Mouse (Mus musculus) brain, adult 10 weeks (tissue): Measurements from ENCODE around the gene Gnpda2. TPM values are rescaled to one million over a fixed set of nuclear protein-coding genes. Genes with fewer than 3 reads are reported as not detected.

ENCODE experiments used
- polyA plus RNA-seq: library from polyadenylated mRNA; stranded (reverse); fragments of 350-450 nt; fragmentation: Illumina TruSeq; extraction: RNeasy Lipid Tissue Mini Kit (QIAGEN cat#74804); gene quantifications from one replicate; pipeline ENCODE4 v1.2.3, GENCODE M21; 2015; ENCODE audit warnings: low read depth, low replicate concordance

Gnpda2 gene
- 40.1 TPM for polyA plus RNA-seq

DNA sequence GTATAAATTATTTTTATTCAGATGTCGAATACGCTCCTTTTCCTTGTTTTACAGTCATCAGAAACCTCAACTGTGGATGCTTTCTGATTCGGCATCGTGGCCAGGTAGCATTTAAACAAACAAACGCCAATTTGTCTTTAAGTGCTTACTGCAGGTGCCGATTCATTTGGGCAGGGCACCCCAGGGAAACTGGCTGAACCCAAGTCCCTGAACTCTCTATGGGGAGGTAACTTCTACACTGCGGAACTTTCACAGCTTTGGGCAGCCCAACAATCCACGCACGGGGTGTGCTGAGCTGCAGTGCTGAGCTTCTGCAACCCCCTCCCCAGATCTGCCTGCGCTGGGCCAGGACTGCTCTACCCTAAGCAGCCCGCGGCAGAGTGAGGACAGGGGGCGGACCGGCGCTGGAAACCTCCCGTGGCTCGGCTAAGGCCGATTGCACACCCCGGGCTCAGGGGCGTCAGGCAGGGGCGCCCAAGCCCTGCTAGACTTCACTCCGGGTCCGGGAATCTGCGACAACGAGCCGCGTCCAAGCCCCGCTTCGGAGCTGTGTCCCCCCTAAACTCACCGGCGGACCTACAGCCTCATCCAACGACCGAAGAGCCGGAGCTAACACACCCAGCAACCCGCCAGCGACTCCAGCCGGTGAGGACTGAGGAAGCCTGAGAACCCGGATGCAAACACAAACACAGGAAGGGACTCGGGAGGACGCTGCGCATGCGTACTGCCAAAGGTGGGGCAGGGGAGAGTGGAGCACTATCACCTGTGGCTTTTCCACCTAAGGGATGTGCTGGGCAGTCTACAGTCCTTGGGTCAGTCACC, at the start of gene Gnpda2:
Gene Gnpda2 (minus strand): TSS at position 701 of the 822 bp plus-strand sequence.

DNA sequence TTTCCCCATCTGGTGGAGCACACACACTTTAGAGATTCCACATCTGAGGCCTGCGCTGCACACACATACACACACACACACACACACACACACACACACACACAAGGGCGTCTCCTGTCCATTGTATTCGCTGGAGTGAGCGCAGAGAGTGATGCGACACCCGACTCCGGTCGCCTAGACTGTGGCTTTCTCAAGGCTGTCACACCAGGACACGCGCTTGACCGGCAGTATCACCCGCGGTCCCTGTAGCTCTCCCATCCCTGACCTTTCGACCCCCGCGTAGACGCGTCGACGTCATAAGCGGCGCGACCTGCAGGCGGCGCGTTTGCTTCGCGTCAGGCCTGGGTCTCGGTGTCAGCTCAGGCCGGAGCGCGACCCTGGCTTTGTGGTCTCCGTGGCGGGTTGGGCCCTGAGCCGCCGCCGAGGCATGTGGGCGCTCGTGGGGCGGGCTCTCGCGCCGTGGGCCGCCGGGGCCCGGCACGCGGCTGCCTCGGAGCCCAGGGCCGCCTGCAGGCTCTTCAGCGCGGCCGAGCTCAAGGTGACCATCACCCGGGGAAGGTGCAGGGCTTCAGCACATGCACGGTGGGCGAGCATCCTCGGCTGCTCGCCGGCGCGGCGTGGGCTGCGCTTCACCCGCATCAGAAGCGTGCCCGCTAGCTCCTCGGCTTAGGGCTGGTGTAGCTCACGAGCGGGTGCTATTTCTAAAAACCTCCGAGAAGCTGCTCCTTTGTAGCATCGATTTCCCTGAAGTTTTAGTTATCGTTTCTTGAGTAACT, 35.3 kb downstream of the Gnpda2 start, which contains the start of gene Guf1:
Gene Guf1 (plus strand): TSS at position 296 of the 776 bp plus-strand sequence.

DNA sequence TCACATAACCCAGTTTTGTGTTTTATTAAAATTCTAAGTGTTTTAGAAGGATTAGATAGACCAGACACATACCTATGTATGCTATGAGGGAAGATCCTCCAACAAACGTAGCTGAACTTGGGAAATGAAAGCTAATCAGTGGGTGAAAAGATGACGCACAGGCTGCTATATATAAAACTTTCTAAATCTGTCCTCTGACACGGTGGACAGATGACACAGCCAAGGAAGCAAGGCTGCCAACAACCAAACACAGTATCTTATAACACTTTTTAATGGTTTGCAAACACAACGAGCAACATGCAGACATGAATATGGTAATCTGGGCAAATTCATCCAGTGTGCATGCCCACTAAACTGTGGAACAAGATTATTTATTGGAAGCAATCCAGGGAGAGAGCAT, 49.7 kb downstream of the Gnpda2 start, which contains the start of gene Yipf7:
Gene Yipf7 (minus strand): TSS at position 160 of the 400 bp plus-strand sequence.

Other genes with a start within 250 kb of the Gnpda2 start
- not detected for gene Yipf7, start 49.7 kb downstream of the Gnpda2 start, polyA plus RNA-seq
- 31.8 TPM for gene Guf1, start 35.4 kb downstream of the Gnpda2 start, polyA plus RNA-seq